Mouse (Mus musculus): ENCODE data around the gene Rnf41.

DNA sequence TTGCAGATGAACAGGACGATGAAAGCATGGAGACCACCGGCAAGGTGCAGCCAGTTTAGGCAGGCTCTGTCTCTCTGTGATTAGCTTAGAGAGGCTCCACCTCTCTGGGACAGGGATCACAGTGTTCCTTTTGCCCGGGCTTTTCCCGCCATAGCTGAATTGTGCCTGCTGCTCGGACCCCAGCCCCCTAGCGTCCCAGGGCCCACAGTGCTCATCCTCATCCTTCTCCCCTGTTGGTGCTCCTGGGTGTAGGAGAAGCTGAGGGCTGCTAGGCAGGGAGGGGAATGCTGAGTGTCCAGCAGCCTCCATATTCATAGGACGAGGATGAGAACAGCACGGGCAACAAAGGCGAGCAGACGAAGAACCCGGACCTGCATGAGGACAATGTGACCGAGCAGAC is 62.9 kb downstream of the Rnf41 start:
- TF ChIP-seq CTCF (IDR thresholded peaks at IDR 0.05; ENCODE audit: extremely low read depth, insufficient read depth, insufficient read length, insufficient replicate concordance) (no peak), POLR2A (IDR thresholded peaks at IDR 0.05; ENCODE audit: low read depth, low read length) (no peak)

All from spleen, adult 2 months (tissue).